Mouse (Mus musculus) MEL (cell line): ENCODE data around the gene C330007P06Rik. TPM values are rescaled to one million over a fixed set of nuclear protein-coding genes. Genes with fewer than 3 reads are reported as not detected.

ENCODE experiments used
- DNase-seq: peaks from one replicate; pipeline ENCODE4 v3.0.0; 2011; ENCODE audit warnings: low read depth, low spot score
- H3K27ac ChIP-seq: 2 replicates; pipeline ENCODE4 v1.5.1; 2012; ENCODE audit warnings: low read depth, mild to moderate bottlenecking, control low read depth, low read length, moderate library complexity; ENCODE audit not compliant: control insufficient read depth
- H3K27me3 ChIP-seq, 2 experiments: fragments of 150-350 bp in 1 of 2; sonication (generic) in 1 of 2; 2 replicates each; pipeline ENCODE4 v1.6.1; 2012; ENCODE audit warnings: low read length in 2 of 2, mild to moderate bottlenecking in 2 of 2, improper control_type of control experiment in 1 of 2, moderate library complexity in 1 of 2; ENCODE audit not compliant: insufficient read depth in 2 of 2, control insufficient read depth in 1 of 2
- H3K36me3 ChIP-seq, 2 experiments: 2 replicates each; pipeline ENCODE4 v1.6.1; 2012 to 2014; ENCODE audit warnings: low read length in 2 of 2, improper control_type of control experiment in 1 of 2, inconsistent platforms in 1 of 2, mild to moderate bottlenecking in 1 of 2; ENCODE audit not compliant: insufficient read depth in 2 of 2, control insufficient read depth in 1 of 2
- H3K4me1 ChIP-seq, 2 experiments: fragments of 150-350 bp in 1 of 2; sonication (generic) in 1 of 2; 2 replicates each; pipeline ENCODE4 v1.6.1; 2012; ENCODE audit warnings: low read length in 2 of 2, improper control_type of control experiment in 1 of 2, mild to moderate bottlenecking in 1 of 2; ENCODE audit not compliant: insufficient read depth in 2 of 2, control insufficient read depth in 1 of 2
- H3K4me3 ChIP-seq, 2 experiments: fragments of 150-350 bp in 1 of 2; sonication (generic) in 1 of 2; 2 replicates each; pipeline ENCODE4 v1.5.1; 2012; ENCODE audit warnings: low read depth in 2 of 2, low read length in 2 of 2, mild to moderate bottlenecking in 2 of 2, moderate library complexity in 2 of 2, control low read depth in 1 of 2, improper control_type of control experiment in 1 of 2; ENCODE audit not compliant: control insufficient read depth in 1 of 2, insufficient read depth in 1 of 2
- H3K79me2 ChIP-seq: 2 replicates; pipeline ENCODE4 v1.6.1; 2012; ENCODE audit warnings: mild to moderate bottlenecking, low read length, moderate library complexity; ENCODE audit not compliant: control insufficient read depth, poor library complexity, insufficient read depth
- H3K9ac ChIP-seq: 2 replicates; pipeline ENCODE4 v1.6.1; 2012; ENCODE audit warnings: low read depth, mild to moderate bottlenecking, control low read depth, low read length, moderate library complexity; ENCODE audit not compliant: control insufficient read depth, poor library complexity, severe bottlenecking
- H3K9me3 ChIP-seq: fragments of 150-350 bp; sonication (generic); replicated peaks from 2 replicates; pipeline ENCODE4 v1.6.1; 2012; ENCODE audit warnings: mild to moderate bottlenecking, low read length, improper control_type of control experiment, moderate library complexity; ENCODE audit not compliant: insufficient read depth
- CHD1 ChIP-seq: IDR thresholded peaks from 2 replicates; pipeline ENCODE4 v1.6.1; 2012; ENCODE audit warnings: low read depth, mild to moderate bottlenecking, inconsistent platforms, low read length, improper control_type of control experiment
- E2F4 ChIP-seq: IDR thresholded peaks from 2 replicates; pipeline ENCODE4 v1.6.1; 2011; ENCODE audit warnings: low read depth, low read length, improper control_type of control experiment, borderline replicate concordance
- EP300 ChIP-seq, 2 experiments: IDR thresholded peaks; 2 replicates each; pipeline ENCODE4 v1.6.1; 2011; ENCODE audit warnings: improper control_type of control experiment in 2 of 2, low read length in 2 of 2, low read depth in 1 of 2, mild to moderate bottlenecking in 1 of 2
- GABPA ChIP-seq: IDR thresholded peaks from 2 replicates; pipeline ENCODE4 v1.6.1; 2012; ENCODE audit warnings: low read depth, mild to moderate bottlenecking, inconsistent platforms, low read length, improper control_type of control experiment, moderate library complexity
- GATA1 ChIP-seq: IDR thresholded peaks from 2 replicates; pipeline ENCODE4 v1.6.1; 2011; ENCODE audit warnings: low read depth, low read length, improper control_type of control experiment
- KAT2A ChIP-seq: conservative IDR thresholded peaks from 2 replicates; pipeline ENCODE4 v1.6.1; 2012; ENCODE audit warnings: low read depth, low read length, improper control_type of control experiment, inconsistent platforms
- MAFK ChIP-seq: IDR thresholded peaks from 2 replicates; pipeline ENCODE4 v1.6.1; 2011; ENCODE audit warnings: low read depth, mild to moderate bottlenecking, low read length, improper control_type of control experiment, borderline replicate concordance
- MAZ ChIP-seq: IDR thresholded peaks from 2 replicates; pipeline ENCODE4 v1.6.1; 2012; ENCODE audit warnings: low read depth, mild to moderate bottlenecking, inconsistent platforms, low read length, improper control_type of control experiment
- MEF2A ChIP-seq: IDR thresholded peaks from 2 replicates; pipeline ENCODE4 v1.6.1; 2014; ENCODE audit warnings: low read depth, mild to moderate bottlenecking, inconsistent platforms, low read length, improper control_type of control experiment; ENCODE audit not compliant: poor library complexity, insufficient replicate concordance, severe bottlenecking; ENCODE audit errors: extremely low read depth
- MXI1 ChIP-seq: IDR thresholded peaks from 2 replicates; pipeline ENCODE4 v1.6.1; 2011; ENCODE audit warnings: mild to moderate bottlenecking, low read depth, low read length, improper control_type of control experiment
- MYB ChIP-seq: IDR thresholded peaks from 2 replicates; pipeline ENCODE4 v1.6.1; 2011; ENCODE audit warnings: mild to moderate bottlenecking, low read depth, low read length, improper control_type of control experiment
- POLR2AphosphoS2 ChIP-seq: IDR thresholded peaks from 2 replicates; pipeline ENCODE4 v1.6.1; 2011; ENCODE audit warnings: low read length, improper control_type of control experiment
- RCOR1 ChIP-seq: IDR thresholded peaks from 2 replicates; pipeline ENCODE4 v1.6.1; 2012; ENCODE audit warnings: low read depth, mild to moderate bottlenecking, inconsistent platforms, low read length, improper control_type of control experiment
- SIN3A ChIP-seq: IDR thresholded peaks from 2 replicates; pipeline ENCODE4 v1.6.1; 2012; ENCODE audit warnings: low read length, improper control_type of control experiment, inconsistent platforms
- TAL1 ChIP-seq: IDR thresholded peaks from 2 replicates; pipeline ENCODE4 v1.6.1; 2012; ENCODE audit warnings: mild to moderate bottlenecking, inconsistent platforms, low read length, moderate library complexity, mixed read lengths
- ZC3H11A ChIP-seq: IDR thresholded peaks from 2 replicates; pipeline ENCODE4 v1.6.1; 2012; ENCODE audit warnings: low read depth, mild to moderate bottlenecking, inconsistent platforms, low read length, improper control_type of control experiment
- ZKSCAN1 ChIP-seq: IDR thresholded peaks from 2 replicates; pipeline ENCODE4 v1.6.1; 2012; ENCODE audit warnings: low read depth, mild to moderate bottlenecking, inconsistent platforms, low read length, improper control_type of control experiment, moderate library complexity
- ZMIZ1 ChIP-seq: IDR thresholded peaks from 2 replicates; pipeline ENCODE4 v1.6.1; 2012; ENCODE audit warnings: low read depth, mild to moderate bottlenecking, inconsistent platforms, low read length, improper control_type of control experiment, moderate library complexity
- polyA plus RNA-seq, 2 experiments: library from polyadenylated mRNA; stranded (reverse) in 1 of 2; unstranded in 1 of 2; fragments of >175 nt in 1 of 2; fragments of >200 nt in 1 of 2; gene quantifications; 2 replicates each; pipeline versions ENCODE4 v1.2.1 to v1.2.4; 2012; ENCODE audit warnings: low replicate concordance in 2 of 2, low read depth in 1 of 2; ENCODE audit not compliant: insufficient read length in 2 of 2, insufficient read depth in 1 of 2, missing spikeins in 1 of 2
- total RNA-seq: library from RNA; depleted of rRNA; stranded (reverse); fragments of 300-350 nt; gene quantifications from 2 replicates; pipeline ENCODE4 v1.2.3, GENCODE M21; 2012

C330007P06Rik gene
- total and polyA plus RNA-seq, 3 experiments: 15.1 to 17.1 TPM; not detected in 1

- Histone ChIP-seq H3K9ac (no peak overlapping the region), H3K27me3 (no peaks in the 10 kb centered on the region), H3K27ac (no peak overlapping the region), H3K4me3 (no peak overlapping the region), H3K36me3 (no peaks in the 10 kb centered on the region), H3K4me1 (no peaks in the 10 kb centered on the region), H3K9me3 (no peaks in the 10 kb centered on the region), H3K79me2 (no peaks in the 10 kb centered on the region)
- no peak for DNase-seq
- TF ChIP-seq MAZ (no peak), MAFK (no peak), MEF2A (no peak), RCOR1 (no peak), TAL1 (no peak), KAT2A (no peak), E2F4 (no peak), SIN3A (no peak)
Observed at GRCm38 (mm10) chrX:36819575-36819974, 54.3 kb downstream of the C330007P06Rik start.

GRCm38 (mm10) chrX:36816953-36817441 is 56.9 kb downstream of the C330007P06Rik start:
- TF ChIP-seq MYB: no peak
- no peak for TF ChIP-seq MAZ
- no peak for TF ChIP-seq ZKSCAN1
- TF ChIP-seq EP300 (IDR thresholded peaks at IDR 0.05; ENCODE audit: low read depth in 1 of 2, low read length in 2 of 2): no peak
- TF ChIP-seq CHD1: no peak
- TF ChIP-seq ZC3H11A: no peak
- TF ChIP-seq GATA1: no peak
- no peak for TF ChIP-seq ZMIZ1
- TF ChIP-seq GABPA: no peak
- TF ChIP-seq POLR2AphosphoS2: no peak
- no peak for TF ChIP-seq MXI1
- Histone ChIP-seq H3K9ac (no peak overlapping the region), H3K9me3 (no peaks in the 10 kb centered on the region), H3K79me2 (no peaks in the 10 kb centered on the region), H3K36me3 (no peaks in the 10 kb centered on the region), H3K4me1 (no peaks in the 10 kb centered on the region), H3K27me3 (no peaks in the 10 kb centered on the region), H3K4me3 (no peak overlapping the region), H3K27ac (no peak overlapping the region)
- DNase-seq: no peak
